Mouse (Mus musculus) gastrocnemius, postnatal 25 days (tissue): ENCODE data around the gene Dnah8. TPM values are rescaled to one million over a fixed set of nuclear protein-coding genes. Genes with fewer than 3 reads are reported as not detected.

ENCODE experiments used
- DNase-seq: peaks from one replicate; pipeline ENCODE4 v3.0.0; 2022
- total RNA-seq, 2 experiments: library from RNA; stranded (reverse); gene quantifications; 1 replicate in 1 of 2; 2 replicates in 1 of 2; pipeline ENCODE4 v1.2.3; 2021

Gene Dnah8
- total RNA-seq, 2 experiments from 2014 or later = 0.28 to 0.32 TPM

GRCm38 (mm10) chr17:30824473-30824872 is 200.3 kb downstream of the Dnah8 start:
- no peak for DNase-seq

- DNase-seq = no peak
Observed at GRCm38 (mm10) chr17:30825731-30826304, 201.7 kb downstream of the Dnah8 start.

- no peak for DNase-seq
Observed at GRCm38 (mm10) chr17:30831170-30831569, 207.0 kb downstream of the Dnah8 start.

- no peak for DNase-seq
Observed at GRCm38 (mm10) chr17:30835419-30835818, 211.3 kb downstream of the Dnah8 start.

- no peak for DNase-seq
Observed at GRCm38 (mm10) chr17:30837031-30837430, 212.9 kb downstream of the Dnah8 start.

- DNase-seq = no peak
Observed at GRCm38 (mm10) chr17:30840046-30840445, 215.9 kb downstream of the Dnah8 start.

- no peak for DNase-seq
Observed at GRCm38 (mm10) chr17:30842312-30842711, 218.2 kb downstream of the Dnah8 start.

GRCm38 (mm10) chr17:30844321-30844791 is 220.2 kb downstream of the Dnah8 start:
- DNase-seq = no peak

GRCm38 (mm10) chr17:30847498-30847897 is 223.3 kb downstream of the Dnah8 start:
- DNase-seq = no peak

- DNase-seq = no peak
Observed at GRCm38 (mm10) chr17:30848086-30848485, 223.9 kb downstream of the Dnah8 start.

- no peak for DNase-seq
Observed at GRCm38 (mm10) chr17:30848804-30849203, 224.7 kb downstream of the Dnah8 start.

- DNase-seq = no peak
Observed at GRCm38 (mm10) chr17:30849813-30850212, 225.7 kb downstream of the Dnah8 start.

- no peak for DNase-seq
Observed at GRCm38 (mm10) chr17:30852345-30852744, 228.2 kb downstream of the Dnah8 start.

- DNase-seq = no peak
Observed at GRCm38 (mm10) chr17:30857347-30857746, 233.2 kb downstream of the Dnah8 start.

- DNase-seq = no peak
Observed at GRCm38 (mm10) chr17:30858586-30859259, 234.6 kb downstream of the Dnah8 start.

GRCm38 (mm10) chr17:30859989-30860585 is 235.9 kb downstream of the Dnah8 start:
- no peak for DNase-seq

GRCm38 (mm10) chr17:30860606-30861005 is 236.5 kb downstream of the Dnah8 start:
- DNase-seq = no peak

GRCm38 (mm10) chr17:30866281-30866680 is 242.1 kb downstream of the Dnah8 start:
- DNase-seq = no peak

GRCm38 (mm10) chr17:30866966-30867365 is 242.8 kb downstream of the Dnah8 start:
- no peak for DNase-seq

GRCm38 (mm10) chr17:30871040-30871439 is 246.9 kb downstream of the Dnah8 start:
- DNase-seq = no peak

- no peak for DNase-seq
Observed at GRCm38 (mm10) chr17:30874276-30874675, 250.1 kb downstream of the Dnah8 start.

GRCm38 (mm10) chr17:30877456-30877855 is 253.3 kb downstream of the Dnah8 start:
- DNase-seq = no peak

GRCm38 (mm10) chr17:30878626-30879025 is 254.5 kb downstream of the Dnah8 start:
- no peak for DNase-seq

GRCm38 (mm10) chr17:30880391-30880790 is 256.2 kb downstream of the Dnah8 start:
- no peak for DNase-seq
